Mouse (Mus musculus): ENCODE results near the gene Ercc6l.

DNA sequence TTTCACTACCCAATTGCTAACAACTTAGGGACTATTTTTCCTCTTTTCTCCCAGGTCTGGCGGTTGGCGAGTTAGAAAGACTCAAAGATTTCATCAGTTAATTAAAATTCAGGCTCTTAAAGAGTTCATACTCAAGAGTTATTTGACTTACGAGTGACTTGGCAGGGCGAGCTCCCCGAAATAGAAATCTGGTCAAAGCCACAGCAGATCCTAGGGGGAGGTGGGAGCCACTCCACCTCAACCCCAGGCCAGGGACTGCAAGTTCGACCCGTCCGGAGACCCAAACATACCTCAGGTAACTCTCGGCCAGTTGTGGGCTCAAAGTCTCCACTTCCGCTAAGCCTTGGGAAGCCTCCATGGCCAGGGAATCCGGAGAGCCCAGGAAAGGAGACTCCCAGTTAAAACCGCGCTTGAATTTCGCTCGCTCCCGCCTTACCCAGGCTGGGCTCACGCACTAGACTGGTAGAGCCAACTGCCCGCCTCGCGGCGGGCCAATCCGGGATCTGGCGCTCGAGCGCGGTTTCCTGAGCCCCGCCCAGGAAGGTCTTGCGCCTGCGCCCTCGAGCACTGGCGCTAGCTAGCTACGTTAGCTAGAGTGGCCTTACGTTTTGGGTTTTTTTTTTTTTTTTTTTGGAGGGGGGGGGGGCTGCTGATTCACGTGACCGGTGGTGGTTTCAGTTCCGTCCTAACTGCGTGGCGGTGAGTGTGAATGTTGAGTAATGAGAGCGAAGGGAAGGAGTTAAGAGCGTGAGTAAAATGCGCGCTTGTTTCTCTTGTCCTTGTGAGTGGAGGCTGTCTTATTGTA is at the start of gene Ercc6l:
- peak; percentile 30; the same call in 1 of the 2 replicates for TF ChIP-seq POLR2A (IDR thresholded peaks at IDR 0.05; ENCODE audit: borderline replicate concordance, control insufficient read depth, low read depth, low read length)
- no peak for TF ChIP-seq CTCF (IDR thresholded peaks at IDR 0.05; ENCODE audit: control insufficient read depth, insufficient read depth, low read length)

Data from bone marrow, adult 2 months (tissue).